Mouse (Mus musculus) CD4-positive, CD25-positive, alpha-beta regulatory T cell, adult 9 weeks (primary cell): ENCODE results near the gene Plekhf1. TPM values are rescaled to one million over a fixed set of nuclear protein-coding genes. Genes with fewer than 3 reads are reported as not detected.

Experiments
- polyA plus RNA-seq: library from polyadenylated mRNA; unstranded; fragments of 100-300 nt; shearing (Covaris generic); gene quantifications from one replicate; pipeline ENCODE4 v1.2.1, GENCODE M21; 2017

Gene Plekhf1
- polyA plus RNA-seq: 0.67 TPM

DNA sequence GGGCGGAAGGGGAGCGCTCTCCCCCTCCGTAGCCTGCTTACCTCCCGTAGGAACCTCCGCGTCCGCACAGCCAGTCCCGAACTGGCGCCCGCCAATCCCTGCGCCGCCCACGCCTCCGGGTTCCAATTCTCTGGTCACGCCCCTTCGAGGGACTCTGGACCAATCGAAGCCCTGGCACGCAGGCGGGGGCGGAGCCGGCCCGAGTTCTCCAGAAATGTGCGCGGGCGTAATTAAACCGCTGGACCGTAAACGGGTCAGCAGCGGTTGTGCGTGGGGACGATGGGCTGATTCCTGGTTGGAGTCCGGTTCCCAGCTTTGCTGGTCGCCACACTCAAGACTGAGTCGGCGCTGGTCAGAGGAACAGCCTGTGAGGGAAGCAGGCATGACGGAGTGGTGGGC, at the start of gene Plekhf1:
Plekhf1 (minus strand) TSS at position 117 of the 399 bp plus-strand sequence.

DNA sequence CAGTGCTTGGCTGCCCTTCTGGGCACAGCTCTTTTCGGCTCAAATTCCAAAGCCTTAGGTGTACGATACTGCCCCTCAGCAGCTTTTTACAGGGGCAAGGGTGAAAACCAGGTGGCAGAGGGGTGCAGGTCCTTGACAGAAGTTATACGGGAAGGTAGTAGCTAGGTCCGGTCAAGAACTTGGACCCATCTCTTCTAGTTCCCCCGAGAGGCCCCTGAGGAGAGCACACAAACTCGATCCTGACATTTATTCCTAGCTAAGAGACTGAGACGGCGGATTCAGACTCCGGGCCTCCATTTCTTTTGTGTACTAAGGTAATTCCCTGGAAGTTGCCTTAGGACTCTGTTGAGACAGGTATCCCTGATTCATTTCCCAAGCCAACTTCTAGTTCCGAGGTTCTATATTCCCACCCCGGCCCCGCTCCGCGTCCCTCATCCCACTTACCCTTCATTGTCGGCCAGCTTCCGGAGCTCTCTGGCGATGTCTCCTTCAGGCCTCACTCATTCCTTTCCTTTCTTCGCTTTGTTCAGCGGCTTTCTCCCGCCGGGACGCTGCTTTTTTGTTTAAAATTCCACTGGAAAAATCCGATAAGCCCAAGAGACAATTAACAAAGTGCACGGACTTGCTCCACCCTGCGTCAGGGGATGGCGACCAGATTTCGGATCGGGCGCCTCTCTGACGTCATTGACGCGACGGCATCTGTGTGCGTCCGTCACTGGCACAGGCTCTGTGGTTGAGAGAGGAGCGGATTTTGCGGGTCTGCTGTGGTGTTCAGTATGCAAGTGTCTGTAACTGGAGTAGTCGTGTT, 43.1 kb upstream of the Plekhf1 start, which contains the start of gene Pop4:
Pop4 (minus strand) TSS at position 721 of the 808 bp plus-strand sequence.

GRCm38 (mm10) chr7:38182962-38183687, 44.7 kb downstream of the Plekhf1 start, which contains the start of gene 1600014C10Rik:
TSS of gene 1600014C10Rik (plus strand) at chr7:38183217.

Other genes starting within 250 kb of the Plekhf1 start
- 10.7 TPM for gene Uri1, start 204.5 kb downstream of the Plekhf1 start, polyA plus RNA-seq
- gene Ccne1, start 120.5 kb downstream of the Plekhf1 start, polyA plus RNA-seq: 2.1 TPM
- gene 1600014C10Rik, start 44.8 kb downstream of the Plekhf1 start, polyA plus RNA-seq: 155 TPM
- 37.4 TPM for gene Pop4, start 43.4 kb upstream of the Plekhf1 start, polyA plus RNA-seq